Mouse (Mus musculus) right cerebral cortex, adult 2 months (tissue): Measurements from ENCODE around the gene Amz2.

Experiments used
- DNase-seq, 2 experiments: peaks; one replicate each; pipeline ENCODE4 v3.0.0; 2021 to 2022; ENCODE audit warnings: low spot score in 2 of 2

Gene Amz2

GRCm38 (mm10) chr11:109425392-109426271 lies at the start of gene Amz2:
Gene Amz2 (plus strand): TSS chr11:109425946.
- DNase-seq, result peak; percentile 95 to 96

GRCm38 (mm10) chr11:109376484-109377143 lies 49.1 kb upstream of the Amz2 start:
- DNase-seq, result no peak

GRCm38 (mm10) chr11:109377477-109377876 lies 48.3 kb upstream of the Amz2 start:
- DNase-seq, result no peak

- DNase-seq, result no peak
These were observed 47.7 kb upstream of the Amz2 start for GRCm38 (mm10) chr11:109378051-109378450.

GRCm38 (mm10) chr11:109380662-109381061 lies 45.1 kb upstream of the Amz2 start:
- no peak for DNase-seq

- DNase-seq, result no peak
These were observed 40.5 kb upstream of the Amz2 start for GRCm38 (mm10) chr11:109385296-109385695.

- DNase-seq, result no peak
These were observed 36.7 kb upstream of the Amz2 start for GRCm38 (mm10) chr11:109389046-109389445.

GRCm38 (mm10) chr11:109391200-109391599 lies 34.5 kb upstream of the Amz2 start:
- DNase-seq, result no peak

GRCm38 (mm10) chr11:109391760-109392159 lies 34.0 kb upstream of the Amz2 start:
- DNase-seq, result no peak

- DNase-seq, result no peak
These were observed 33.1 kb upstream of the Amz2 start for GRCm38 (mm10) chr11:109392601-109393000.

- DNase-seq, result no peak
These were observed 31.0 kb upstream of the Amz2 start for GRCm38 (mm10) chr11:109394758-109395157.

GRCm38 (mm10) chr11:109395291-109395690 lies 30.5 kb upstream of the Amz2 start:
- no peak for DNase-seq

GRCm38 (mm10) chr11:109406431-109406830 lies 19.3 kb upstream of the Amz2 start:
- DNase-seq, result no peak

GRCm38 (mm10) chr11:109410197-109410980 lies 15.4 kb upstream of the Amz2 start:
- no peak for DNase-seq

GRCm38 (mm10) chr11:109413617-109414016 lies 12.1 kb upstream of the Amz2 start, which contains the start of gene 9930022D16Rik:
Gene 9930022D16Rik (plus strand): TSS chr11:109413917.
- no peak for DNase-seq

GRCm38 (mm10) chr11:109414802-109415201 lies 10.9 kb upstream of the Amz2 start:
- DNase-seq, result no peak

GRCm38 (mm10) chr11:109416709-109417420 lies 8.9 kb upstream of the Amz2 start:
- DNase-seq, result no peak

- DNase-seq, result no peak
These were observed 8.2 kb upstream of the Amz2 start for GRCm38 (mm10) chr11:109417472-109418040.

GRCm38 (mm10) chr11:109419461-109419860 lies 6.3 kb upstream of the Amz2 start:
- DNase-seq, result no peak

- no peak for DNase-seq
These were observed 5.7 kb upstream of the Amz2 start for GRCm38 (mm10) chr11:109419961-109420566.

GRCm38 (mm10) chr11:109420567-109420962 lies 5.2 kb upstream of the Amz2 start:
- DNase-seq, result no peak
